Mouse (Mus musculus): ENCODE measurements around the gene Perm1. TPM values are rescaled to one million over a fixed set of nuclear protein-coding genes. Genes with fewer than 3 reads are reported as not detected.
A peak's percentile ranks its signal among the peaks of the same experiment; 100 is the strongest.

Perm1 gene
- polyA plus RNA-seq, 1 experiment, result 9.5 TPM

DNA sequence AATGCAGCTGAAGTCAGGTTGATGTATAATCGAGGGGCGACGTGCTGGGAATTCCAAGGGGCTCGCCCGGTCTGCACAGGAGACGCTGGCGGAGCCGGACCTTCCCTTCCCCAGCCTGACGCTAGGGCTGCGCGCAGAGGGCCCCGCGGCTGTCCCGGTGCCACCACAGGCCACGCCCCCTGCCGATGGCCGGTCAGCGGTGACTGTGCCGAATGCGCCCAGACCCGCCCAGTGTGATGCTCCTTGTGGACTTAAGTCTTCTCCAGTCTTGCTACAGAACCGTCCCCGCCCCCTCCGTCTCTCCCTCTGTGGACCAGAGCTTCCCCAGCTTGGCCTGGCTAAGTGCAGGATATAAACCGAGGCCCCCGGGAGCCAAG is 17.9 kb upstream of the Perm1 start:
- peaks cover 4% of the 10 kb centered on the region for H3K27me3 ChIP-seq (ENCODE audit: control insufficient read depth, insufficient read depth, low read length)
- H3K4me3 ChIP-seq (ENCODE audit: control insufficient read depth, insufficient read depth, low read length), result peak overlapping the region; percentile 50
- DNase-seq, result peak; percentile 59
- H3K27ac ChIP-seq (ENCODE audit: control insufficient read depth, insufficient read depth, low read length), result no peak overlapping the region
- H3K36me3 ChIP-seq (ENCODE audit: control insufficient read depth, insufficient read depth, low read length), result no peaks in the 10 kb centered on the region
- H3K4me1 ChIP-seq (replicated peaks; ENCODE audit: control insufficient read depth, insufficient read depth, low read length), result peaks cover 28% of the 10 kb centered on the region
- 1% methylated on average over 26 of the region's 26 CpGs for WGBS
- TF ChIP-seq CTCF (IDR thresholded peaks at IDR 0.05; ENCODE audit: borderline replicate concordance, control insufficient read depth, extremely low read depth, insufficient read depth, low read length, poor library complexity), result no peak
- TF ChIP-seq POLR2A (IDR thresholded peaks at IDR 0.05; ENCODE audit: control insufficient read depth, extremely low read depth, insufficient read depth, low read length, poor library complexity), result no peak

GRCm38 (mm10) chr4:156200623-156201475 is 14.8 kb upstream of the Perm1 start, which contains the start of gene Isg15:
TSS of gene Isg15 (minus strand) at chr4:156200818.
- H3K4me1 ChIP-seq (replicated peaks; ENCODE audit: control insufficient read depth, insufficient read depth, low read length), result peaks cover 38% of the 10 kb centered on the region
- 19% methylated on average over 10 of the region's 10 CpGs for WGBS
- DNase-seq, result peak; percentile 36
- peaks cover 4% of the 10 kb centered on the region for H3K27me3 ChIP-seq (ENCODE audit: control insufficient read depth, insufficient read depth, low read length)
- peak within 1 kb of the TSS; percentile 62 for H3K27ac ChIP-seq (ENCODE audit: control insufficient read depth, insufficient read depth, low read length)
- H3K36me3 ChIP-seq (ENCODE audit: control insufficient read depth, insufficient read depth, low read length), result no peaks in the 10 kb centered on the region
- no peak within 1 kb of the TSS; the same call in 1 of the 2 replicates for H3K4me3 ChIP-seq (ENCODE audit: control insufficient read depth, insufficient read depth, low read length)
- TF ChIP-seq CTCF (IDR thresholded peaks at IDR 0.05; ENCODE audit: borderline replicate concordance, control insufficient read depth, extremely low read depth, insufficient read depth, low read length, poor library complexity) (no peak), POLR2A (IDR thresholded peaks at IDR 0.05; ENCODE audit: control insufficient read depth, extremely low read depth, insufficient read depth, low read length, poor library complexity) (no peak)

DNA sequence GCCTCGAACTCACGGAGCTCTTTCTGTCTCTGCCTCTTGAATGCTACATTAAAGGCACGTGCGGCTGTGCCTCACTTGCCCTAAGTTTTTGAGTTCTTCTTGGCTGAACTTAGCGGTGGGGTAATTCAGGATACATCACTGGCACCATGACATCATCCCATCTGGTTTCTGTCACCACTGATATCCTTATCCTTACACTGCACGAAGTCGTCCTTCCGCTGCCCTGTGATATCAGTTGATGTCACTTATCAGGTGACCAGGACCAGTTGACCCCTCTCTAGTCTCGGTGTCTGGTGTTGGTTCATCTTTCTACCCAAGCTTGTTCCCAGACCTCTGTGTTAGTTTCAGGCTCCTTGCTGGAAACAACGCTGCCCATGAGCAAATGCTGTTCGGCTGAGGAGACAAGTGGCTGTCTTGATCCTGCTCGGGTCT is 13.2 kb upstream of the Perm1 start:
- DNase-seq, result no peak
- TF ChIP-seq CTCF (IDR thresholded peaks at IDR 0.05; ENCODE audit: borderline replicate concordance, control insufficient read depth, extremely low read depth, insufficient read depth, low read length, poor library complexity), result no peak
- no peak for TF ChIP-seq POLR2A (IDR thresholded peaks at IDR 0.05; ENCODE audit: control insufficient read depth, extremely low read depth, insufficient read depth, low read length, poor library complexity)
- Histone ChIP-seq H3K4me1 (replicated peaks; ENCODE audit: control insufficient read depth, insufficient read depth, low read length) (peaks cover 29% of the 10 kb centered on the region), H3K4me3 (ENCODE audit: control insufficient read depth, insufficient read depth, low read length) (peak overlapping the region; percentile 18), H3K27ac (ENCODE audit: control insufficient read depth, insufficient read depth, low read length) (peak overlapping the region; percentile 53), H3K36me3 (ENCODE audit: control insufficient read depth, insufficient read depth, low read length) (no peaks in the 10 kb centered on the region), H3K27me3 (ENCODE audit: control insufficient read depth, insufficient read depth, low read length) (no peaks in the 10 kb centered on the region)
- WGBS, result 69% methylated on average over 12 of the region's 12 CpGs

- 0 out of 2 replicates have a peak, but pooled peaks have one; percentile 57 for TF ChIP-seq POLR2A (IDR thresholded peaks at IDR 0.05; ENCODE audit: control insufficient read depth, extremely low read depth, insufficient read depth, low read length, poor library complexity)
- TF ChIP-seq CTCF (IDR thresholded peaks at IDR 0.05; ENCODE audit: borderline replicate concordance, control insufficient read depth, extremely low read depth, insufficient read depth, low read length, poor library complexity), result no peak
- Histone ChIP-seq H3K27me3 (ENCODE audit: control insufficient read depth, insufficient read depth, low read length) (no peaks in the 10 kb centered on the region), H3K4me3 (ENCODE audit: control insufficient read depth, insufficient read depth, low read length) (peak within 1 kb of the TSS; percentile 60), H3K36me3 (ENCODE audit: control insufficient read depth, insufficient read depth, low read length) (no peaks in the 10 kb centered on the region), H3K4me1 (replicated peaks; ENCODE audit: control insufficient read depth, insufficient read depth, low read length) (peaks cover 27% of the 10 kb centered on the region), H3K27ac (ENCODE audit: control insufficient read depth, insufficient read depth, low read length) (peak within 1 kb of the TSS; percentile 53)
- WGBS, result under 1% methylated on average over 39 of the region's 39 CpGs
- peak; percentile 75 for DNase-seq
Measured at GRCm38 (mm10) chr4:156203001-156203412, 12.7 kb upstream of the Perm1 start, which contains the start of gene AW011738. TSS of gene AW011738 (plus strand) at chr4:156203304.

GRCm38 (mm10) chr4:156203413-156204131 is 12.1 kb upstream of the Perm1 start:
- TF ChIP-seq CTCF (IDR thresholded peaks at IDR 0.05; ENCODE audit: borderline replicate concordance, control insufficient read depth, extremely low read depth, insufficient read depth, low read length, poor library complexity) (no peak), POLR2A (IDR thresholded peaks at IDR 0.05; ENCODE audit: control insufficient read depth, extremely low read depth, insufficient read depth, low read length, poor library complexity) (0 out of 2 replicates have a peak, but pooled peaks have one; percentile 4)
- DNase-seq, result peak; percentile 35
- H3K36me3 ChIP-seq (ENCODE audit: control insufficient read depth, insufficient read depth, low read length), result no peaks in the 10 kb centered on the region
- peak overlapping the region; percentile 7; the same call in 1 of the 2 replicates for H3K27ac ChIP-seq (ENCODE audit: control insufficient read depth, insufficient read depth, low read length)
- H3K27me3 ChIP-seq (ENCODE audit: control insufficient read depth, insufficient read depth, low read length), result no peaks in the 10 kb centered on the region
- peak overlapping the region; percentile 60 for H3K4me3 ChIP-seq (ENCODE audit: control insufficient read depth, insufficient read depth, low read length)
- under 1% methylated on average over 49 of the region's 49 CpGs for WGBS
- peaks cover 26% of the 10 kb centered on the region for H3K4me1 ChIP-seq (replicated peaks; ENCODE audit: control insufficient read depth, insufficient read depth, low read length)

DNA sequence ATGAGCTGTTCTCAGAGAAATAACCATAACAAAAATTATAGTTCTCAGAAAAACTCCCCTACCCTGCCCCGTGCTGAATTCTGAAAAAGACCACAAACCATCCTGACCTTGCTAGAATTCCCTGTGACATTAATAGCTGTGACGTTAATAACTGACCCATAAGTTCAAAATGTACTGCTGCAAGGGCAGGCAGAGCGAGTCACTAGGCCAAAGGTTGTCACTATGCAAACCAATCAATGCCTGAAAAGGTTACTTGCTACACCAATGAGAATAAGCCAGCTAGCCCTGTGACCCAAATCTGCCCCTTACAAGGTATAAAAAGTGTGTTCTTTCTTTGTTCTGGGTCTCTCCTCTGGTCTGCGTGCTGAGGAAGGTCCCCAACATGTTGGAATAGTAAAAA is 6.8 kb upstream of the Perm1 start:
- DNase-seq, result no peak
- Histone ChIP-seq H3K4me3 (ENCODE audit: control insufficient read depth, insufficient read depth, low read length) (no peak overlapping the region), H3K27ac (ENCODE audit: control insufficient read depth, insufficient read depth, low read length) (no peak overlapping the region), H3K36me3 (ENCODE audit: control insufficient read depth, insufficient read depth, low read length) (no peaks in the 10 kb centered on the region), H3K4me1 (replicated peaks; ENCODE audit: control insufficient read depth, insufficient read depth, low read length) (peaks cover 8% of the 10 kb centered on the region), H3K27me3 (ENCODE audit: control insufficient read depth, insufficient read depth, low read length) (no peaks in the 10 kb centered on the region)
- TF ChIP-seq POLR2A (IDR thresholded peaks at IDR 0.05; ENCODE audit: control insufficient read depth, extremely low read depth, insufficient read depth, low read length, poor library complexity) (no peak), CTCF (IDR thresholded peaks at IDR 0.05; ENCODE audit: borderline replicate concordance, control insufficient read depth, extremely low read depth, insufficient read depth, low read length, poor library complexity) (no peak)
- 96% methylated on average over 4 of the region's 4 CpGs for WGBS
